Mouse (Mus musculus): ENCODE data around the gene Trex2.

The Trex2 gene

GRCm38 (mm10) chrX:73435252-73435651, at the start of gene Trex2:
Gene Trex2, minus strand, starts transcription at chrX:73435344.
- no peak for DNase-seq (ENCODE audit: inconsistent age in 2 of 2, low spot score in 1 of 2)

DNA sequence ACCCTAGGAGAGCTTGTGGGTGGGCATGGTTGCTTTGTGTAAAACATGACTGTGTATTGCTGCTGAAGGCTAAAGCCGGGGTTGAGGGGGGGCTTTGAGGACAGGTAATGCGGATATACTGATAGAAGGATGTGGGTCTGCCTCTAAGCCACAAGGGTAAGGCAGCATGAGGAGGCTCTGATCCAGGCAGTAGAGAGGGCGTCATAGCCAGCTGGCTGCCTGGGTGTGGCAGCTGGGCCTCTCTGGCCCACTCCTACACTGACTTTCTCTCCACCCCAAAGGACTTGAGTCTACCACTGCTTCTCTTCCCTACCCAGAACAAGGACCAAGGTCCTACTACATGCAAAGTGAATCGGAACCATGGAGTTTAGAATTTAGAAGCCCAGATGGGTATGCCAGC, 49.7 kb upstream of the Trex2 start:
- no peak for DNase-seq (ENCODE audit: inconsistent age in 2 of 2, low spot score in 1 of 2)

- no peak for DNase-seq (ENCODE audit: inconsistent age in 2 of 2, low spot score in 1 of 2)
Measured at GRCm38 (mm10) chrX:73484076-73484475, 48.9 kb upstream of the Trex2 start.

DNA sequence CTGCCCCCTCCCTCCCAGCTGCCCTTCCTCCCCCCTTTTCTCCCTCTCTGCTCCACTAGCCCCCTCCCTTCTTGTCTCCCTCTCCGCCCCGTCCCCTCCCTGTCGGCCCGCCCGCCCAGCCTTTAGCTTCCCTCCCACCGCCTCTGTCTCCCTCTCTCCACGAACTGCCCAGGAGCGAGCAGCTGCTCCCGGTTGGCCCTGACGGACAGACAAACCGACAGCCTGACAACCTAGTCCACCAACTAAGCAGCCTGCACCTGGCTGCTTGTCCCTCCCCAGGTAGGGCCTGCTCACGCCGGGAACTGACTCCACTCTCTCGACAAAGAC, 48.3 kb upstream of the Trex2 start, which contains the start of gene Bgn:
Gene Bgn (plus strand): TSS at position 119 of the 327 bp plus-strand sequence.
- no peak for DNase-seq (ENCODE audit: inconsistent age in 2 of 2, low spot score in 1 of 2)

GRCm38 (mm10) chrX:73482643-73483483, 47.7 kb upstream of the Trex2 start:
- no peak for DNase-seq (ENCODE audit: inconsistent age in 2 of 2, low spot score in 1 of 2)

DNA sequence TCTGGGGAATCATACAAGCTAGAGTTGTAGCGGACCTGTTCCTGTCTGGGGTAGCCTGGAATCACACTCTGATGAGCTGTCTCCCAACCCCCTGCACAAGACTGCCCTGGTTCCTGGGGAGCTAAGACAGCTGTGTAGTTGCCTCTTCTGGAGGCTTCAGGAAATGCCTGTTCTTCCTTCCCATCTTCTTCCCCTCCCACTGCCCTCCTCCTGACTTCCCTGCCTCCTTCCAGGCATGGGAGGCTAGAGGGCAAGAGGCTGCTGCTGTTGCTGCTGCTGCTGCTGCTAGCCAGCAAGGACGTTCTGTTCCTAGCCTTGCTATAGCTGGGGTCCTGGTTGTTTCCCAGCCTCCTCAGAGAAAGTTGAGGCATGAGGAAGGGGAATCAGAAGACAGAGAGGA, 45.2 kb upstream of the Trex2 start:
- DNase-seq (ENCODE audit: inconsistent age in 2 of 2, low spot score in 1 of 2), result no peak

- DNase-seq (ENCODE audit: inconsistent age in 2 of 2, low spot score in 1 of 2), result no peak
Measured at GRCm38 (mm10) chrX:73479656-73480055, 44.5 kb upstream of the Trex2 start.

- no peak for DNase-seq (ENCODE audit: inconsistent age in 2 of 2, low spot score in 1 of 2)
Measured at GRCm38 (mm10) chrX:73477500-73477899, 42.4 kb upstream of the Trex2 start.

DNA sequence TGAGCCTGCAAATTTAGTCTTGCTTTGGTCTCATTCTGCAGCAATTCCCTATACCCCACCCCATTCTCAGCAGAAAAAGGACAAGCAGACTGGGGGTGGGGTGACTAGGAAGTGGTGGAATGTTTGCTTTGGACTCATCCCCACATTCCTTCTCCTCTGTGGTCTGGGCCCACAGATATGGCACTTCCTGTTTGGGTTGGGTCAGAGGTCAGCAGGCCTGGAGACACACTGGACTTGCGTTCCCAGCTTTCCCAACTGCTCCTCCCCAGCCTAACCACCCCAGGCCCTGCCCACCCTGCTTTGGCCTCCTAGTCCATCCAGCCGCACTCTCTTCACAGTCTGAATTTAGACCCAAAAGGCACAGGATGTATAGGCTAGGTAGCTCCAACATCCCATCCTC, 41.5 kb upstream of the Trex2 start:
- DNase-seq (ENCODE audit: inconsistent age in 2 of 2, low spot score in 1 of 2), result peak; percentile 46 to 60

DNA sequence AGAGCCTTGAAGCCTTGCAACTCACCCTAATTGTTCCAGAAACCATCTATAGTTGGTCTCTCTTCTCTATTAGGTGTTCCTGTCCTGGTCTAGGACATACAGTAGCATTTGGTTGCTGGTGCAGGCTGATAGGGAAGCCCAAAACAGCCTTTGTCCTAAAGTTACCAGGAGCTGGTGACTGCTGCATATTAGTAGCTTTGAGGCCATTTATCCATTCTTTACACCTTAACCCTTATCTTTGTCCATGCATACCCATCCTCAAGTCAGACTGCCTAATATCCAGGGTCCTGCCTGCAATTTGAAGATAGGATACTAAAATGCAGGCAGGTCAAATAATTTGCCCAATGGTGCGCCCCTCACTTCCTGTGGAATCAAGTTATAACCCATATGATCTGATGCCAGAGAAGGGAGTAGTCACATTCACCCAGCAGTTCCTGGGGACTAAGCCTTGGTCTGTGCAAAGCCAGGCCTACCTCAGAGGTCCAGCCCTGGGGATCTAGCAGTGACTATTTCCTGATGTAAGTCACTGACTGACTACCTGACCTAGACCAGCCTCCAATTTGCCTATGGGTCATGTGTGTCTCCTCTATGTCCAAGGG, 40.6 kb upstream of the Trex2 start:
- no peak for DNase-seq (ENCODE audit: inconsistent age in 2 of 2, low spot score in 1 of 2)

- DNase-seq (ENCODE audit: inconsistent age in 2 of 2, low spot score in 1 of 2), result no peak
Measured at GRCm38 (mm10) chrX:73474340-73475165, 39.4 kb upstream of the Trex2 start.

- no peak for DNase-seq (ENCODE audit: inconsistent age in 2 of 2, low spot score in 1 of 2)
Measured at GRCm38 (mm10) chrX:73471764-73472163, 36.6 kb upstream of the Trex2 start.

GRCm38 (mm10) chrX:73468752-73469151, 33.6 kb upstream of the Trex2 start:
- no peak for DNase-seq (ENCODE audit: inconsistent age in 2 of 2, low spot score in 1 of 2)

DNA sequence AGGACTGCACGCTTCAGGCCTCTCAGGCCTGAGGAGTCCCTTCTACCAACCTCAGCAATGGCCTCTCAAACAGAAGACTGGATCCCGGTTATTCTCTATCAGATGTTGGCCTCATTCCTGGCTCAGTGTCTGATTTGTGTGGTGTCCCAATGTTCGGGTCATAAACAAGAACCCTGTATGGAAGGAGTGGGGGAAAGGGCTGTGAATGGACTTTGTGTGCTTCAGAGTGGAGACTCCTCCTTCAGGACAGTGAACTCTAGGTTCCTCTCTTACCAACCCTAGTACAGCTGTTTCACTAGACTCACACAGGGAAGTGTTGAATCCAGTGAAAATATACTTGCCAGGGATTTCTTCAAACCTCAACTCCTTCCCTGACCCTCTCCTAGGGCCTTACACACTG, 33.2 kb upstream of the Trex2 start:
- no peak for DNase-seq (ENCODE audit: inconsistent age in 2 of 2, low spot score in 1 of 2)

DNA sequence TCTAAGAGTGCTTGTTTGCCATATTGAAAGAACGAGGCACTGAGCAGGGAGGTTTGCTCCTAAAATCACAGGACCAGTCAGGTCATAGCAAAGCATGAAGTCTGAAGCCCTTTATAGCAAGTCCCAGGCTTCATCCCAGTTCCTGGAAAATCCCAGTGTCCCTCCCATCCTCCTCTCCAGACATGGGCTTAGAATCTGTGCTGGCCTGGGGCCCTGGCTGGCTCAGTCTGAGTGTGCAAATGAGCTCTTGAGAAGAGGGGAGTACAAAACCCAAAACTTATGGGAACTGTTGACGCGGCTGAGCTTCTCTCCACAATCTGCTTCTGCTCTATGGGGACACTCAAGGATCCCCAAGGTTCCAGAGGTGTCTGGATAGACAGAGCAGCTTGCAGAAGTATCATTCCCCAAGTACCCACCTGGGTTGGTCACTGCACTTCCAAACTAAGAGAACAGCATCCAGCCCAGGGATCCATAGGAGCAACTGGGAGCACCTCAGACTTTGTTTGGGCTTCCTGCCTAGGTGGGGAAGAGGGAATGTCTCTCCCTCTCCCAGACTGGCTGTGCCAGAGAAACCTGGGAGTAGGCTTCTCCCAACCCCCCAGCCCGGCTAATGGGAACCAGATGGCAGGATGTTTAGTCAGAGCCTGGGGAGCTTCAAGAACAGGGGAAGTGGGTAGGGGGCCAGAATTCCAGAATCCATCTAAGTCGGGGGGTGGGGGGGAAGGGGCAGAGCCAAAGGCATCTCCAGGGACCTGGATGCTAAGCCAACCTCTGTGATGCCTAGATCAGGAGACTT, 32.5 kb upstream of the Trex2 start:
- DNase-seq (ENCODE audit: inconsistent age in 2 of 2, low spot score in 1 of 2), result no peak

- DNase-seq (ENCODE audit: inconsistent age in 2 of 2, low spot score in 1 of 2), result peak; percentile 60 to 73
Measured at GRCm38 (mm10) chrX:73465483-73466186, 30.5 kb upstream of the Trex2 start.

DNA sequence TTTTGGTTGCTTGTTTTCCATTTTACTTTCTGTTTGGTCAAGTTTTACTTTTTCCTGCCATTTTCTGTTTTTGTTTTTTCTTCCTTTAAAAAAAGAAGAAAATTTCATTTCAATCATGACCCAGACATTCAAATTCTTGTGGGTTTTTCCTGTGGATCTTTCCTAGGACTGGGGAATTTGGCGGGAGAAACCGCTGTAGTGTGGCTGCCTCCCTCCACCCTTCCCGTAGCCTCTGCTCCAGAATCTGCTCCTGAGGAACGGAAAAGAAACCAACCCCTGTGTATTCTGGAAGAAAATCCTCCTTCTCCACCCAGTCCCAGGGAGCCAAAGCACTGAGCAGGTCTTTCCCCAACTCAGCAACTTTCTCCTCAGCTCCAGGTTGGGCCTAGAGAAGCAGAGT, 25.6 kb upstream of the Trex2 start:
- DNase-seq (ENCODE audit: inconsistent age in 2 of 2, low spot score in 1 of 2), result no peak

DNA sequence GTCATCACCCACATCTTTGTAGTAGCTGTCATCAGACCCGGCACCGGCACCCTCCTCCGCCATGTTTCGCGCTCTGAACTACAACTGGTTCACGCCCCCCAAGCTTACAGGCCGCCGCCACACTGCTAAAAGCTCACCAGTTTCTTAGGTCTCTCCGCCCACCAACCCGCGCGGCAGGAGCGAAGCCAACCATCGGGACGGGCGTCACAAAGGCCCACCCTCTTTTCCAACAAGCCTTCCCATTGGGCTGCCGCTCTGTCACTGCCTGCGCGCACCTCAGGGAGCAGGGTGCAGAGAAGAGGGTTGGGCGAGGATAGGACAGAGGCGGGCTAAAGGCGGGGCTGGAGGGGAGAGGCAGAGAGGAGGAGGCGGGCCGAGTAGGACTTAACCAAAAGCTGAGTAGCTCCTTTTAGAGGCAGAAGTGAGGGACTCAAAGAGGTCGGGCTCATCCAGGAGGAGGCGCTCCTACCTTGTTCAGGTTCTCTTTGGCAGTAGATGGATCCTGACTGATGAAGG, 23.8 kb upstream of the Trex2 start, which contains the start of gene Haus7:
Gene Haus7 (minus strand): TSS at position 168 of the 516 bp plus-strand sequence.
- DNase-seq (ENCODE audit: inconsistent age in 2 of 2, low spot score in 1 of 2), result peak; percentile 95

DNA sequence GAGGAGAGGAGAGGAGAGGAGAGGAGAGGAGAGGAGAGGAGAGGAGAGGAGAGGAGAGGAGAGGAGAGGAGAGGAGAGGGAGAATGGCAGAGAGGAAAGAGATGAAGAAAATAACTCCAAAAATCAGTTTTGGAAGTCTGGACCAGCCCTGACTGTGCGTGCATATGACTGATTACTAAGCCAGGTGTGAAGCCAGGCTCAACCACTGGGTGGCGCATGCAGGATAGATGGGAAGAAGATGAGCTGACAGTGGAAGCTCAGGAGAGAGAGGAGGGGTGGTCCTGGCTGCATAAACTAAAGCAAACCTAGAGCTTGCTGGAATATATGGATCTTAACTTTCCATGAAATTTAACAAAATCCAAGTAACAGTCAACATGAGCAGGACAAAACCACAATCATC, 16.8 kb upstream of the Trex2 start:
- DNase-seq (ENCODE audit: inconsistent age in 2 of 2, low spot score in 1 of 2), result peak; percentile 49 to 85

DNA sequence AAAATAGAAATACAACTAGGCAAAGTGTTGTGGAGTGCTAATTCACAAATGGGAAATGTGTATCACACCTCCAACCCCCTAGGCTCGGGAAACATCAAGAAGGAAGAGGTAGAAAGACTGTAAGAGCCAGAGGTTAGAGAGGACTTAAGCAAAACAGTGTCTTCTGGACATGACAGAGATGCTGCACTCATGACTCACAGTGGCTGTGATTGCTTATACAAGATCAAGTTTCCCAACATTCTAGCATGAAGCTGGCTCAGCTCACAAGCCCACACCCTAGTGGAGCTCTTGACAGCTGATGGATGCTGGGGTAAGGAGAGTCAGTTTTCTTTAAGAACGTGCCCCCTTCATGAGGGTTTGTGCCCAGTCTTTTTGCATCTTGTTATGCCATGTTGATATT, 6.3 kb upstream of the Trex2 start:
- DNase-seq (ENCODE audit: inconsistent age in 2 of 2, low spot score in 1 of 2), result peak in 1 of 2 experiments; percentile 49
